Mouse (Mus musculus) urinary bladder, postnatal 14 days (tissue): ENCODE results near the gene H1fx.
"Not testable (repeated sequence)": the region's sequence is repeated elsewhere in the genome, so short reads cannot be mapped to it uniquely, and the experiment has no call there.

Experiments
- DNase-seq: peaks from one replicate; pipeline ENCODE4 v3.0.0; 2021; ENCODE audit warnings: low spot score

H1fx gene

GRCm38 (mm10) chr6:87980374-87981029 is 935 bp downstream of the H1fx start:
- DNase-seq: peak; percentile 74

- no peak for DNase-seq
These were observed 1.7 kb downstream of the H1fx start for GRCm38 (mm10) chr6:87979728-87980127.

- no peak for DNase-seq
These were observed 11.4 kb downstream of the H1fx start for GRCm38 (mm10) chr6:87970041-87970440.

GRCm38 (mm10) chr6:87962457-87962856 is 19.0 kb downstream of the H1fx start:
- not testable (repeated sequence) for DNase-seq

GRCm38 (mm10) chr6:87942179-87942578 is 39.3 kb downstream of the H1fx start:
- no peak for DNase-seq

- no peak for DNase-seq
These were observed 42.5 kb downstream of the H1fx start for GRCm38 (mm10) chr6:87938941-87939340.

- DNase-seq: peak; percentile 24
These were observed 44.2 kb downstream of the H1fx start for GRCm38 (mm10) chr6:87937178-87937788.

DNA sequence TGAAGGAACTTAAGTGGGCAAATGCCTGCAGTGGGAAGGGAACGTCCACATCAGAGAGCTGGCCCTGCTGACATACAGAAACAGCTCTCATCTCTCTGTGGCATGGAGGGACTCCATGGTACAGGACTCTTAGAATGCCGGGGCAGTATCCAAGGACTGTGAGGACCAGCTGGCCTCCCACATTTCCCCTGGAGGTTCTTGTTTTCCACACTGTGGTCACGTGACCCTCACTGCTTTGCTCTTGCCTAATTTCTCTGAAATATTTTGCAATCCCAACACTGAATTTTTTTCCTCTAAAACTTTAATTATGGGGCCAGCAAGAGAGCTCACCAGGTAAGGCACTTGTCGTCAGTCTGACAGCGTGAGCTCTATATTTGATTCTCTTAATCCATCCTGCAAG is 46.4 kb downstream of the H1fx start:
- DNase-seq: no peak
